Mouse (Mus musculus) CD4-positive, CD25-positive, alpha-beta regulatory T cell, adult 2 months (primary cell): ENCODE results near the gene Rnf216.

Source experiments
- DNase-seq: peaks from one replicate; pipeline ENCODE4 v3.0.0-alpha.2; 2012; ENCODE audit warnings: low read depth, low spot score

The Rnf216 gene

GRCm38 (mm10) chr5:143000654-143001500 lies 111.9 kb downstream of the Rnf216 start:
- DNase-seq, result no peak

GRCm38 (mm10) chr5:143000091-143000490 lies 112.7 kb downstream of the Rnf216 start:
- no peak for DNase-seq

- DNase-seq, result no peak
Observed at GRCm38 (mm10) chr5:142998171-142998570, 114.6 kb downstream of the Rnf216 start.

- DNase-seq, result no peak
Observed at GRCm38 (mm10) chr5:142997526-142997925, 115.3 kb downstream of the Rnf216 start.

GRCm38 (mm10) chr5:142994746-142995145 lies 118.0 kb downstream of the Rnf216 start:
- no peak for DNase-seq

DNA sequence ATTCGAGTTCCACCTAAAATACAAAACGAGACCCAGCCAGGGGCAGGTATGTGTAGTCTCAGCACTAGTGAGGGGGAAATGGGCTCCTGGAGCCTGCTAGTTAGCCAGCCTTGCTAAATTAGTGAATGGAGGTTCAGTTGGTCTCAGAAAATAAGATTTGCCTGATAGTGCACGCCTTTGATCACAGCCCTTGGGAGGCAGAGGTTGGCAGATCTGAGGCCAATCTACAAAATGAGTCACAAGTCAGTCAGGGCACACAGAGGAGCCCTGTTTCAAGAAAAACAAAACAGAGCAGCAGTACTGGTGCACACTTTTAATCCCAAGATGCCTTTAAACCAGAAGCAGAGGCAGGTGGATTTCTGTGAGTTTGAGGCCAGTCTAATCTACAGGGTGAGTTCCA lies 123.6 kb downstream of the Rnf216 start:
- DNase-seq, result peak; percentile 16

GRCm38 (mm10) chr5:142988520-142988919 lies 124.3 kb downstream of the Rnf216 start:
- no peak for DNase-seq

- no peak for DNase-seq
Observed at GRCm38 (mm10) chr5:142984271-142984670, 128.5 kb downstream of the Rnf216 start.

- DNase-seq, result no peak
Observed at GRCm38 (mm10) chr5:142983174-142983573, 129.6 kb downstream of the Rnf216 start.

- DNase-seq, result no peak
Observed at GRCm38 (mm10) chr5:142982046-142982801, 130.6 kb downstream of the Rnf216 start.

DNA sequence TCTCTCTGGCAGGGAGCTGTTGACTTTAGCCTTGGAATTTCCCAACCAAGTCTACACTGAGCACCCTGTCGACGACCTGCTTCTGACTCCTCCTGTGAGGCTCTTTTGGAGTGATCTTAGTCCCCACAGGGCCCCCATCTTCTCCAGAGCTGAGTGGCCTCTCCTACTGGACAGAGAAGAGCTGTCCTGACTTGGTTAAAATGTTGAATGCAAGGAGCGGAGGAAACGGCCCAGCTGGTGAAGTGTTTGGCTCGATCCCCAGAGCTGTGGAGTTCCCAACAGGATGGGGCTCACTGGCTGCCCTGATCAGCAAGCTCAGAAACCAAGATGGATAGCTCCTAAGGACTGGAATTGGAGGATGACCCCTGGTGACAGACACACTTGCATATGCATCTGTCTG lies 136.3 kb downstream of the Rnf216 start:
- DNase-seq, result no peak

GRCm38 (mm10) chr5:142974598-142975121 lies 138.1 kb downstream of the Rnf216 start:
- peak; percentile 63 for DNase-seq

GRCm38 (mm10) chr5:142973971-142974370 lies 138.8 kb downstream of the Rnf216 start:
- DNase-seq, result no peak

DNA sequence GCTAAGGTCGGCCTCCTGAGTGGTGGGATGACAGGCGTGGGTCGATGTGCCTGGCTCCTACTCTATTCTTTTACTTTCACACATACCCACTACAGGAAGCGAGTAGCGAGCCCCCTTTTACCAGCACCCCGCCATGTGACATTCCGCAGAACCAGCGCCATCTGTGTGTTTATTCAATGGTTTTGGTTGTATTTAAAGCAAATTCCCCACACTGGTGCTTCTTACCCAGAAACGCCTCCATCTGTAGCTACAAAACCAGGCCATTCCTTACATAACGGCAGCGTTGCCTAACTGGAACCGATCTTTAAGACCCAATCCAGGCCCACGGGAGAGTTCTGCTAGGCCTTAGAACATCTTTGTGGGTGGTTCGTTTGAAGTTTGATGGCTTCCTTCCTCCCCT lies 144.4 kb downstream of the Rnf216 start:
- no peak for DNase-seq

GRCm38 (mm10) chr5:142964650-142965049 lies 148.1 kb downstream of the Rnf216 start:
- no peak for DNase-seq

- DNase-seq, result no peak
Observed at GRCm38 (mm10) chr5:142963705-142964494, 148.9 kb downstream of the Rnf216 start.

DNA sequence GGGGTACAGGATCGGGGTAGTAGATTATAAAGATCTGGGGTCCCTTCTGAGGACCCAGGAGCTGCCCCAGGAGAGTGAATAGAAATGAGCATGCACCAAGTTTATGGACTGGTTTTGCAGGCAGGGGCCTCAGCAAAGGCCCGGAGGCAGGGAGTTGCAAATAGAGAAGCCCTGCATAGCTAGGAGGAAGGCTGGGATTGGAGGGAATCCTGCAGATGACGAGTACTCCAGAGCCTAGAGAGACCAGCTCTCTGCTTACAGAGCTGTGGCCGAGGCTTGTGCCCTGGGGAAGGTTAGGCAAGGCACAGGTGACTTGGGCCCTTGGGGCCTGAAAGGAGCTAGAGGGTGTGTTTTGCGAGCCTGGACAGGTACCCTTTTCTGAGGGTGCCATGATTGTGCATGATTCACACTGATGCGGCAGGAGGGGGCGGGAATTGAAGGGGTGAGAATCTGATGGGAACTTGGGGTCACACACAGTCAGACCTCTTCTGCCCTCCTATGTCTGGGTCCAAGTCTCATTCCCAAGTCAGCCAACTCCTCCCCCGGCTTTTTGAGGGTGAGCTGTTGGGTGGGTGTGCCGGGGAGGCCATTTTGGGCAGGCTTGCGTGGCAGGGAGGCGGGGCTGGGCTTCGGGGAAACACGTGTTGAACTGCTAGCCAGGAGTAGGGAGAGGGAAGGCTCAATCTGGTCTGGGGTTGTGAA lies 149.6 kb downstream of the Rnf216 start:
- DNase-seq, result no peak

- DNase-seq, result no peak
Observed at GRCm38 (mm10) chr5:142962444-142962961, 150.3 kb downstream of the Rnf216 start.

DNA sequence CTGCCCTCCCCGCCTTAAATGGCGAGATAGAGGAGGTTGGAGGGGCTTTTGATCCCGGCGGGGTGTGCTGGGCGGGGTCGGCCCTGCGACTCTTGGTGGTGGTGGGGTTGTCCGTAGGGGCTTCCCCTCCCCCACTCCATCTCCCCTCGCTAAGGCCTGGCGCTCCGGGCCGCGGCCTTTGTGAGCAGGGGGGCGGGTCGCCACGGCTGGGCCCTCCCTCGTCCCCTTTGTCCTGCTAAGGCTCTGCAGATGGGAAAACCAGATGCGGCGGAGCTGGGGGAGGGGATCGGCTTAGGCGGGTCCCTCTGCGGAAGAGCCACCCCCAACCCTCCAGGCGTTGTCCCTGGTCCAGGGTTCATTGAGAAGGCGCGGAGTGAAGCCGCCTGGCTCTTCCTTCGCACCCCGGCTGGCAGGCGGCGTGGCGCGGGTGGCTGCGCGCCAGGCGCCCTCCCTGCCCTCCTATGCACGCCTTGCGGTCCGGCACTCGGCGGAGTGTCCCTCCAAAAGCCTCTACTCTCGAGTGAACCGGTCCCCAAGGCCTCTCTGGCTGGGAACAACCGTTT lies 150.8 kb downstream of the Rnf216 start:
- DNase-seq, result no peak

DNA sequence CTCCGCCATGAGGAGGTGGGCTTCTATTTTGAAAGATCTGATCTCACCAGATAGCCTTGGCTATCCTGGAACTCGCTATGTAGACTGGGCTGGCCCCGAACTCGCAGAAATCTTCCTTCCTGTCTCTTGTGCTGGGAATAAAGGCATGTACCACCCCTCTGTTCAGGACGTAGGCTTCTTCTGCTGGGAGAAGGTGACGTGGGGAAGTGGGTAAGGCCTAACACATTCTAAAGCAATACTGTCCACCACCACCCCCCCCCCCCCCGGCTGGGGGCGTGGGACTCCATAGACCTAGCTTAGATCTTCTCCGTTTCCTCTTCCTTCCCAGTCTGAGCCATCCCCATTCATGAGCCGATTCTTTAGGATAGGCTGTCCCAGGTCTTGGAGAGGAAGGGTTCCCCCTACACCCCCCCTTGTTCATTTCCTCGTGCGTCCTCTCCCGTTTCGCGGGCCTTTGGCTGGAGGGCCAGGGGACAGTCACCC lies 151.4 kb downstream of the Rnf216 start:
- no peak for DNase-seq
